Mouse (Mus musculus) heart, postnatal 25 days (tissue): Measurements from ENCODE around the gene Gnao1. TPM values are rescaled to one million over a fixed set of nuclear protein-coding genes. Genes with fewer than 3 reads are reported as not detected.

Experiments
- microRNA-seq: library from miRNA; unstranded; fragments of <30 nt; microRNA quantifications from one replicate; pipeline ENCODE4 v1.2.0, GENCODE M21; 2022
- total RNA-seq, 2 experiments: library from RNA; stranded (reverse); gene quantifications; 2 replicates each; pipeline ENCODE4 v1.2.3; 2021

The Gnao1 gene
- total RNA-seq, 2 experiments from 2014 or later: 26.0 to 27.4 TPM

Small RNA genes within 50 kb of the gene (microRNA-seq; reads per million reads assigned to microRNA genes)
- not detected for gene Gm24159

Other genes with a start within 250 kb of the Gnao1 start
- 100 to 1,000 TPM; 112 to 121 TPM for gene Amfr, start 202.9 kb downstream of the Gnao1 start, total RNA-seq
- gene Nudt21, start 227.1 kb downstream of the Gnao1 start, total RNA-seq: 10 to 100 TPM; 24.8 to 27.1 TPM
- gene Ogfod1, start 227.2 kb downstream of the Gnao1 start, total RNA-seq: 10 to 100 TPM; 29.5 to 30.1 TPM